ENCODE assay signal across 1 mouse cellular context in the genomic region with DNA sequence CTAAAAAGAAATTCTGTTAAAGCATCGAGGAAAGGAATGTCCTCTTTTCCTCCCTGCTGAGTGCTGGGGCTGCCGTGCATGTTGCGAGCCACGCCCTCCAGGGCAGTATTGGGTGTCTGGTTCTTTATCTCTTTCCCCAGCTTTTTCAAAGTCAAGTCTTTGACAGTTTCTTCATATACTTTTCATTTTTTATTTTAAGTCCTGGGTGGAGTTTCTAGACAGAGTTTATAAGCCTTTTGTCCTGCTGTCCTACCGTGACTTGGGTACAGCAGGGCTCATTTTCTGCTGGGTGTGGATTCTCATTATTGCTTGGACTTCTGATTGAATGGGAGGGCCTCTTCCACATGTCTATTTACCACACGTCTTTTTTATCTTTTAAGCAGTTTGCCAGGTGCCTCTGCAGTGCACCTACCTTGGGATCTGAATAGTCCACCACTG.
TF ChIP-seq lines count a peak whose summit lies in the region.

No protein-coding gene starts in this region.

TF ChIP-seq in MEL, 35 proteins besides CTCF, POLR2A, EP300 and RAD21:
- TF ChIP-seq GABPA (IDR thresholded peaks at IDR 0.05; ENCODE audit: low read depth, low read length) (no peak), TBP (IDR thresholded peaks at IDR 0.05; ENCODE audit: low read depth, low read length) (peak; percentile 91), ETS1 (IDR thresholded peaks at IDR 0.05; ENCODE audit: low read depth, low read length) (no peak), TAL1 (IDR thresholded peaks at IDR 0.05; ENCODE audit: low read length) (peak; percentile 83)
TF ChIP-seq in MEL: peak in this region for 2.
